Mouse (Mus musculus) cerebellum, adult 11 months (tissue): ENCODE data around the gene Ranbp17.

Experiments used
- DNase-seq: peaks from one replicate; pipeline ENCODE4 v3.0.0; 2022

Gene Ranbp17

DNA sequence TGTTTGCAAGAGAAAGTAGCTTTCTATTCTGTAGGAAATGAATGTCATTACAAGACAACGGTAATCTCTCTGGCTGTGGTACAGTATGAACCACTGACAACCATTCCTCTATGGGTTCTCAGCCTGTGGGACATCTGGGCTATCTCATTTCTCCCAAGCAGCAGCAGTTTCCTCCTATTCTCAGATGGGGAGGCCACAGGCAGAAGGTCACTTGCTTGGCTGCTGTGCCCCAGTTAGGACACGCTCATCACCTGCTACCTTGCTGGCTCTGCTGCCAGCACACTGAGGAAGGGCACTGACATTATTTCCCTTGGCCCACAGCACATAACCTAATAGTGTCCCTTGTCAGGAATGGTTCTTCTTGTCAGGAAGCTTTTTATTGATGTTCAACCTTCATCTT, 285.4 kb downstream of the Ranbp17 start:
- no peak for DNase-seq

DNA sequence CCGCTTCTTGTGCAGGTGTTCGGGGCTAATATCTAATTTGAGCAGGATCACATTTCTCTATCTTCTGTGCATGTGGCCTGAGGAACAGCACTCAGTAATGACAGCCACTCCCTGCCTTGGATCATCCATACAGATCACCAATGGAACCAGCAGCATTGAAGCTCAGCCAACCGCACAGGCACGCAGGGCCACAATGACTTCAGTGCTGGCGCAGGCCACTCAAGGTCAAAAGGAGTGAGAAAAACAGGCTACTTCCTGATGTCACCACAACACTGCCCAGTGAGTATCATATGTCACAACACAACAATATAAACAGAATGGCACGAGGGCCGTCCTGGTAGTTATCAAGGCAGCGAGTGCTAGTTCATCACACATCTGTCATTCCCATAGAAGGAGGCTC, 287.0 kb downstream of the Ranbp17 start:
- no peak for DNase-seq

DNA sequence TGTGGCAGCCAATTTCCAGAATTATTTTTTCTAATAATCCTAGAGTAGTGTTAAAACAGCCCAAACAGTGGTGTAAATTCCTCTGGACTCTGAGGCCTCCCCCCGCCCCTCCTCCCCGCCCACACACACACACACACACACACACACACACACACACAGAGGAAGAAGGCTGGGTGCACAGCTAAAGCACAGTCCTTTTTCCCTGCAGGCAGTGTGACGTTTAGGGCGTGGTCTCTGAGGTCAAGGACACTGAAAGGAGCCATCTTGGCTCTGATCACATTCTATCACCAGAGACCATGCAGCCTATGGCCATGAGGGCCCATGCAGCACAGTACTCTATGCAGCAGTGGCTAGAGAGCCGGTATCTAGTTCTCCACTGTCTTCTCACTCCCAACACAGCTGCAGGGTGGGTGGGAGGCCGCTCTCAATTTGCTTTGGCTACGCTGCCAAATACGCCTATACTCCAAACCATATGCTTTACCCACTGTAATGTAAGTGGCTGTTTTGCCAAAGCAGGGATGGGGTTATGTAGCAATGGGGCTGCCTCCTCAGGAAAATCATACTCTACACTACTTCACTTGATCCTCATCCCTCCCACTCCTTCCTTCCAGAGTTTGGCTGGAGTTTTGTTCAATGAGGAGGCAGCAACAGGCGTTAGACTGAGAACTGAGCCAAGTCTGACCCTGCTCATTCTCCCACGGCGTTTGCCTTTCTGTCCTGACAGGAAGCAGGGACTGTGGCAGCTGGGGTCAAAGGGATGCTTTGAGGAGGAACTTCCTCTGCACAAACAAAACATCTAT, 291.8 kb downstream of the Ranbp17 start:
- no peak for DNase-seq

DNA sequence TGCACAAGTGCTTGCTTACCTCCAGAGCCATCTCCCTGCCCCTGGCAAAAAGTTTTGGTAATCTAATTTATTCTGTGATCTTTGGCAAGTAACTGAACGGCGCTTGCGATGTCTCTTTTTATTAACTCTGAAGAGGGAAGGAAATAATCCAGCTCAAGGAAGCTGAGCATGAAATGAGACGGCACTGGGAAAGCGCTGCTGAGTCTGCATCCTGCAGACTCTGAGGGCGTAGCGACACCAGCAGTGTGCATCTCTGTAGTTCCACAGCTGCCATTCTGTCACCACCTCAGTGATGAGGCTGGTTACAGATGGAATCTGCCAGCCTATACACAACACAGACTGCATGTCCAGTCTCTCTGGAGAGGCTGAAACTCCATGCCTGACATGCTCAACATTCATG, 292.8 kb downstream of the Ranbp17 start:
- DNase-seq = no peak

DNA sequence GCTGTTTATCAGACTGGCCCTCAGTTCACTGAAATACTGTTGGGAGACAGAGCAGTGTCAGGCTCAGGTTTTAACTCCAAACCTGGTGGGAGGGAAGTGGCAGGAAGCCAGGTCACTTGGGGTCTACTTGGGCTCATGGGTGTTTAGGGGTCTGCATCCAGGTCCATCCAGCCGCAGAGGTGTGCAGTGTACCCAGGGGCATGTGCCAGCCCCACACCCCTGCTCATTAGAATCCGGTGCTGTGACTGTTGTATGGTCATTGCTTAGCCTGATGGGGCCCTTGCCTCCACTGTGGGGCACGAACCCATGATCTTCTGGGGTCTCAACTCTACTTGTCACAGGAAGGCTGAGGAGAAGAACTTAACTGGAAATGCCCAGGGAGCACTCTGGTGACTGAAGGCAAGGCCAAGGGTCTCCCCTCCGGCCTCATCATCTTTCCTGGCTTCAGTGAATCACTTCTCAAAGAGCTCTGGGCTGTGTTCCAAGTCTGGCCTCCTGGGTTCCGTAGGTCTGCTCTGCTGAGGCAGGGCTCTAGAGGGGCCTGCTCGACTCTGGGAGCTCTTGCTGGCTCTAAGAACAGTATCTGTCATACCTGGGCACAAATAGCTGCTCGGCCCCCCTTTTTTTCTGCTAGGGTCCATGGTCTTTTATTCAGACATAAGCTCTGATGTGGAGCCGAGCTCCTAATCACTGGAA, 296.0 kb downstream of the Ranbp17 start:
- DNase-seq = peak; percentile 40

DNA sequence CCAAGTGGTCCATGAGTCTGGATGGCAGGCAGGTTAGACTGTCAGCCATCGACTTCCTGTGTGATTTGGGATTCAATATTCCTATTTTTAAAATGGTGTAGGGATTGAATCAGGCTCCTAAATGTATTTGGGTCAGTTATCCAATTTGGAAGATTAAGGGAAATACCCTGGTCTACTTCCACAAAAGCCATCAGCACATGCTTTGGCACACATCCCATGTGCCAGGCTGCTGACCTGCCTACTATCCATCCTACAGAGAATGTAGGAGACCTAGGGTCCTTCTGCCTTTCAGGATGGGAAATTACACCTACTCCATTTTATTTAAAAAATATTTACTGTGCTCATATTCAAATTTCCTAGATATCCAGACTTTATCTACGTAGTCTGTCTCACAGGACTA, 306.1 kb downstream of the Ranbp17 start:
- DNase-seq = no peak

DNA sequence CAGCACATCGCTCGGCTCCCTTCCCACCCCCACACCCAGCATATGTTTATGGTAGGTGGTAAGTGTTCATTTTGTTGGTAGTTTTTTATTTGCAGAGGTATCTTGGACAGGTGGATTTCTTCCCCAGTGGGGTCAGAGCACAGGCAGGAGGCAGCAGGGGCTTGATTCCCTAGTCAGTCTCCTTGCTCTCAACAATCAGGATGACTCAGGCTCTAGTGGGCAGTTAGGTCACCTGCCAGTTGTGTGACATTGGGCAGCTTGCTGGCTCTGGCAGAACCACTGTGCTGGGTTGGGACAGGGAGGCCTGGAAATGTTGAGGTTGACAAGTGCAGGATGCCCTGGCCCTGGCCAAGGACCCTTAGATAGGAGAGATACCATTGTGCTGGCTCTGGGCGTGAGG, 308.6 kb downstream of the Ranbp17 start:
- no peak for DNase-seq

DNA sequence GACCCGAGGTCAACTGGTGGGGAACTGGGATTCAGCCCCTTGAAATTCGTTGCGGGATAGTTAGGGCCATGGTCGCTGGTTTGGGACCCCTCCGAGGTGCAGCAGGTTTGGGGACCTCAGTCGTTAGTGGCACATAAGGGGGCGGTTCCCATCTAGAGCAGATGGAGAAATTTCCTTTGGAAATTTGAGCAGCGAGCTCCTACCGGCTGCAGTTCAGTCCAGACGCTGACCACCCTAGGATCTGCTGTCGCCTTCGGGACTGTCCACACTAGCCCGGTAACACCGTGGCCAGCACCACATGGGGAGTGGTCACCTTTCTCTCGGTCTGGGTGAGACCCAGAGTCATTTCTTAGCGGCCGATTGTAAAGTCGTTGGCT, 309.2 kb downstream of the Ranbp17 start:
- DNase-seq = peak; percentile 37

DNA sequence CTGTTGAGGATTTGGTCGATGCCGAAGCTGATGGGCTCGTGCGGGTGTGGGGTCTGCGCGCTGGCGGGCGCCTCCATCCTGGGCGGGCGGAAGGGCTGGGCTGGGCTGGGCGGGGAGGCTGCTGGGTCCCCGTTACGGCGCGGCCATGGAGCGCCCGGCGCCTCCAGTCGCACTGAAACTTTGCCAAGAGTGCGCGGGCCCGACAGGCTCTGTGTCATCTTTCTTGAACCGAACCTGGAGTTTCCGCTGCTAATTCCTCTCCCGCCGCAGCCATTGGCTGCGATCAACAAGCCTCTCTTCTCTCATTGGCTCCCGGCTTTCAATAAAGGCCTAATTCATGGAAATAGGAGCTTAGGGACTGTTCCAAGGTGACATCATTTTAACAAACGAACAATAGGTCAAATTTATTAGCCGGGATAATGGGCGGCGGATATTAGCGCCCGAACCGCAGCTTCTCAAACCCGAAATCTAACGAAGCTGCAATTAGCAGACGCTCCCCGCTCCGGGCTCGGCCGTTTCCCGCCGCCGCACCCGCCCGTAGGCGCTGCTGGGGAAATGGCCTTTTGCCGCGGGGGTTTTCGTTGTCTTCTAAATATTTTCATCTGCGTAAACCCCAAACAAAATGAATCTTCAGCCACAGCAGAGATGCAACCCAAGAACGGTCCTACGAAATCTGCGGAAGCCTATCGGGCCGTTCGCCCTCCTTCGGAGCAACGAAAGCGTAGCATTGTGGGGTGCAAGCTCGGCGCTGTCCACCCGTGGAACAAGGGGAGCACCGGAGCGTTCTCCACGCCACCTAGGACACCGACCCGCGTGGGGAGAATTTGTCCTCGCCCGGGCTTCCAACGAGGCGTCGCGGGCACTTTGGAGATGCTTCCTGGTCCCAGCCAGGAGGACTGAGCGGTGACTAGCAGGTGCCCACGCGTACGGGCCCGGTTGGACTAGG, 309.9 kb downstream of the Ranbp17 start, which contains the start of gene Tlx3:
Gene Tlx3 (minus strand): TSS at position 207 of the 946 bp plus-strand sequence.
- peak; percentile 86 for DNase-seq

DNA sequence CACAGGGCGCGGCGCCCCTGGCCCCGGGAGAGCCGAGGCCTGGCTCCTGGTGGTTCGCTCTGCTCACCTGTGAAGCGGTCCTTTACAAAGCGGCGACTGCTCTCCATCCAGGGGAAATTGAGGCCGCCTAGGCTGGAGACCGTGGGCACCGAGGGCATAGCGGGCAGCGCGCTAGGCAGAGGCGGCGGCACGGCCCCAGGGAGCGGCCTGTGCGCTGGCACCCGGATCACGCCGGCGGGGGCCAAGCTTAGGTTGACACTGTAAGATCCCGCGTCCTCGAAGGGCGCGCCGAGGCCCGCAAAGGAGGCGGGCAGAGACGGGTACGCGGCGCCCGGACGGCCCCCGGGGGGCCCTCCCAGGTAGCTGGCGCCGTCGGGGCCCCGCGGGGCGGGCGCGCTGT, 310.6 kb downstream of the Ranbp17 start:
- DNase-seq = peak; percentile 58

DNA sequence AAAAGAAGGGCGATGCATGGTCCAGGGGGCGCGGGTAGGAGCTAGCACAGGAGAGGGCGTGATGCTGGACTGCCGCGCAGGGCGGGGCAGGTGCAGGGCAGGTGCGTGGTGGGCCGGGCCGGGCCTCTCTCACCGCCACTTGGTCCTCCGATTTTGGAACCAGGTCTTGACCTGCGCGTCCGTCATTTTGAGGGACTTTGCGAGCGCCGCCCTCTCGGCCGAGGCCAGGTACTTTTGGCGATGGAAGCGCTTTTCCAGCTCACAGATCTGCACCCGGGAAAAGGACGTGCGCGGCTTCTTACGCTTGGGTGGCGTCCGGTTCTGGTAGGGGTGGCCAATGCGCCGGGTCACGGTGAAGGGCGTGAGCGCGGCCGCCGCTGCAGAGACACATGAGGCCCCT, 311.2 kb downstream of the Ranbp17 start:
- DNase-seq = peak; percentile 71

DNA sequence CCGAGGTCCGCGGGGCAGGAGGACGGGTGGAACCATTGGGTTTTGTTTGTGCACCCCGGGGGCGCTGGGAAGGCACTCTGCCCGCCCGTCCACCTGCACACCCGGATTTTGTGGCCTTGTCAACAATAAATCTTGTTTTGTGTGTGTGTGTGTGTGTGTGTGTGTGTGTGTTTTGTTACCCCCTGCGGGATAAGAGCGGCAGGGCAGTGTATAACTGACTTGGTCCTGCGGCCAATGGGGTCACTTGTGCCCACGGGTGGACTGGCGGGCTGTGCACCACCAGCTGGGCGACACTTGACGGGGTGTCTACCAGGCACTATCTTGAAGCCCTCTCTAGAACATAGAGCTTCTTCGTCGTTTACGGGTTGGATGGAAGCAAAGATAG, 311.9 kb downstream of the Ranbp17 start:
- no peak for DNase-seq

DNA sequence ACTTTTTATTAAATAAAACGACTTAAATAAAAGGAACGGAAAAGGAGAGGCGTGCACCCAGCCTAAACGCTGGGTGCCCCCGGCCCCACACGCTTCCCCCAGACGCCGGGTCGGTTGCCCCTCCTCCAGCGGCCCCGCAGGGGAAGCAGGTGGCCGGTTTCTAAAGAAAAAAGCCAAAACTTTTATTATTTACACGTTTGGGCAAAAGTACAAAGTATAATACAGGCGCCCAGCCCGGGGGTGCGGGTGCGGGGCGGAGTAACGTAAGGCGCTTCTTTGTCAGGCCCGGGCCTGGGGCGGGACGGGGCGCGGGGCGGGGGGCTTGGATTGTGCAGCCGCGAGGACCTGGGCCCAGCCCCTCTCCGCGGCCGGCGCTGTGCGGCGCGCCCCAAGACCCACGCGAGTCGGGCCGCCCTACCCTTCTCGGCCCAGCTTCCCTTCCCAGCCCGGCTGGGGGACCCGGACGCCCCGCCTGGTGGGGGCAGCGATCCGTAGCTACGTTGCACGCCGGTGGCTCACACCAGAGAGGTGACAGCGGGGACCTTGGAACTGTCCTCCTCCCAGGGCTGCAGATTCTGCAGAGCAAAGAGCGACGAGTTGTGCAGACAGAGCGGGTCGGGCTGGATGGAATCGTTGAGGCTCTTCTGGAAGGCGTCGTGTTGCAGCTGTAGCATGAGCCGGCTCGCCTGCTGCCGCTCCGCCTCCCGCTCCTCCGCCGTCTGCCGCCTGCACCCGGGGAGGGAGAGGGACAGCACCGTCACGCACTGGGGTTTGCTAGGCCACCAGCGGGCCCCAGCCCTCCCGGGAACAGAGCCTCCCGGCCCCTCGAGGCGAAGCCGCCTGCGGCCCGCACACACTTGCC, 312.6 kb downstream of the Ranbp17 start:
- peak; percentile 51 for DNase-seq

DNA sequence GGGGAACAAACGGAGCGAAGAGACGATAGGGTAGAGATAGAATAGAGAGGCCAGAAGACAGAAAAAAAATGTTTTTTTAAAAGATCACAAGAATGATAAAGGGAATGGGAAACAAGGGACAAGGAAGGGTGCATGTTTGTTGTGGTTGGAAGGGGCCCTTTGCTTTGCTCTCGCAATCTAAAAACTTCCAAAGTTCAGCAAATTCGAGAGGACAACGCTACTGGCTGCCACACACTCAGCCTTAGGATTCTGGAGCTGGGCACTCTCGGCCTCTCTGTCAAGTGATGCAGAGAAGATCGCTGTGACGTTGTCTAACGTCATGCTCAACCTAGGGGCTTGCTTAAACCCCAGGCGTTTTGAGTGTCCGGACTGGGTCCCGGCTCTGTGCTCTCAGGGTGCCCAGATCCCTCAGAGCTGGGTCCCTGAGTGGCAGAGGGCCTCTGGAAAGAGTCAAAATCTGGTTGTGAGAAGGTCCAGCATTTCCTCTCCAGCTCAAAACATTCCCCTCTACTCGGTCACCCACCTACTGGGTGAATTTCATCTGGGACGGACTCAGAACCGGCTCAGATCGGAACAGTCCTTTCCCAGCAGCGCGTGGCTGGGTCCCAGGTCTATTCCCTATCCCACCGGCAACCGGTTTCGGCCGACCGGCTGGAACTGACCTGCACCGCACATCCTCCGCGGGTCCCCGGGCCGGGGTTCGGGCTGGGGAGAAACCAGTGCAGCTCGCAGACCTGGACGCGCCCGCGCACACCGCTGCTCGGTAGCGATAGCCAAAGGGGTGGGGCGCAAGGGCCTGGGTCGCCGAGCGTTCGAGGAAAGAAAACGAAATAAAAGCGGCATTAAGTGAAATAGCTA, 313.4 kb downstream of the Ranbp17 start:
- peak; percentile 39 for DNase-seq

DNA sequence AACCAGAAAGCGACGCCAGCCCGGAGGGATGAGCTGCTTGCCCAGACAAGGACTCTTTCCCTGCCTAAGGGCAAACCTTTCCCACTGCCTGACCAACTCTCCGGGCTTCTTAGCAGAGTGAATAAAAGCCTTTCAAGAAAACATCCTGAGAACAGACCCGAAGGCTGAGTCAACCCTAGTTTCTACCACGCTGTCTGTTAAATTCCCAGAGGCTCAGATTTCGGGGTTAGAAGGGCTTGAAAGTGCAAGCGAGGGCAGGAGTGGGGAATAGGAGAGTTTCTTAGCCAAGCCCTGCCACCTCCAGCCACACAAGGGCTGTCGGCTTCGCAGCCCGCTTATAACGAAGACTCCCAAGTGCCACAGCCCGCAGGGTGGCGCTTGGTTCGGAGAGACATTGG, 314.4 kb downstream of the Ranbp17 start:
- DNase-seq = no peak

DNA sequence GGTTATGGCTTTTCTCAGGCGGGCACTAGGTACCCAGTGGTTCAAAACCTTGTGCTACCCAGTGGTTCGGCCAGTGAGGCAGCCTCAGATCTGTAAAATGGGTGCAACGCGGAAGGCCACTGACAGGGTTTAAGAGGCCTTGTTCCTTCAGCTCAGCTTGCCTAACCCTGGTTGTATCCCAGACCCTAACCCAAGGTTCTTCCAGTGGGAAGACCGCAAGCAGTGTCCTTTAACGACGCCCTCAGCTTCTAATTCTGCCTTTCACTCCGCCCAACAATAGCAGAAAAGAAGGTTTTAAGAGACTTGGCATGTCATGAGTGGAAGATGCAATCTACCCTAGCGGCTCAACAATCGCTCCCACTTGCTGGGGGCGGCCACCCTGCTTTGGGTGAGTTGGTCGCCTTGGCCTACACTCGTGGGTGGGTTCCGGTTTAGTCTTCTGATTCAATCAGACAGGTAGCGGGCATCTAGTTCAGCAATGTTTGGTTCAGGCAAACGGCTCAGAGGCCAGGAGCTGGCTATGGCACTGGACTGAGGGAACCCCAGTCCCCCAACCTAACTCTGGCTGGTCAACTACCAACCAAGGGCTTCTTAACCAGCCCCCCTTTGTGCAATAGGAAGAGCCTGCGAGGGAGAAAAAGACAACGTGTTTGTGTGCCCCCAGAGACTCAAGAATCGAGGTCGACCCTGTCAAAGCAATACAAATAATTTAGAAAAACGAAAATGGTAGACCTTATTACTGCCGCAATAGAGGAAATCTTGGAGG, 315.0 kb downstream of the Ranbp17 start:
- no peak for DNase-seq

DNA sequence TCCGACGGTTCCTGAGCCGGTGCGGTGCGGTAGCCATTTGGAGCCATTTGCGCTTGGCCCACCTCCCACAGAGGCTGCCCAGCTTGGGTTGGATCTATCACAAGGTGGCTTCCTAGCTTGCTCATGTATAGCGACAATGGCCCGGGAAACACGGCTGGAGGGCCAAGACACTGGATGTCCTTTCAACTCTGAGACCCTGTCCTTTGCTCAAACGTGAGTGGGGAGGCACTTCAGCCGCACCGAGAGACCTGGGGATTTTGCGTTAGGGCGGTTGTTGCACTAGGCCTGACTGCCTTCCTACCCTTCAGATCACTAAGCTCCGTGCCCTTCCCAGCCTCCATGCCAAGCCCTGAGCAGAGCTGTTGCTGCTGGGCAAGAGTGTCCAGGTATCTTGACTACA, 315.9 kb downstream of the Ranbp17 start:
- peak; percentile 55 for DNase-seq

DNA sequence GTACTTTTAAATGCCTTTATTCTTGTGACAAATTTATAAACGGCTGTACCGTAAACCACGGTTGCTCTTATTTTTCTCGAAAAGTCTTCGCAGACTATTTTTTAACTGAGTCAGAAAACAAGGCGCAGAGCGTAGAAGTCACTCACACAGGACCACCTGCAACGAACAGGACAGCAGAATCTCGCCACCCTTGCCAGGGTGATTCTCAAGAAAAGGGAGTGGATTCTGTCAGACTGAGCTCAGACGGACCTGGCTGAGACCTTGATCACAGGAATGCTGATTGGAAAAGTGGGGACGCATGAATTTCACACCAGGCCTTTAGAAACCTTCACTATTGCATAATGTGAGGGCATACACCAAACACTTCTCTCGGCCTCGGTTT, 316.4 kb downstream of the Ranbp17 start:
- DNase-seq = no peak

DNA sequence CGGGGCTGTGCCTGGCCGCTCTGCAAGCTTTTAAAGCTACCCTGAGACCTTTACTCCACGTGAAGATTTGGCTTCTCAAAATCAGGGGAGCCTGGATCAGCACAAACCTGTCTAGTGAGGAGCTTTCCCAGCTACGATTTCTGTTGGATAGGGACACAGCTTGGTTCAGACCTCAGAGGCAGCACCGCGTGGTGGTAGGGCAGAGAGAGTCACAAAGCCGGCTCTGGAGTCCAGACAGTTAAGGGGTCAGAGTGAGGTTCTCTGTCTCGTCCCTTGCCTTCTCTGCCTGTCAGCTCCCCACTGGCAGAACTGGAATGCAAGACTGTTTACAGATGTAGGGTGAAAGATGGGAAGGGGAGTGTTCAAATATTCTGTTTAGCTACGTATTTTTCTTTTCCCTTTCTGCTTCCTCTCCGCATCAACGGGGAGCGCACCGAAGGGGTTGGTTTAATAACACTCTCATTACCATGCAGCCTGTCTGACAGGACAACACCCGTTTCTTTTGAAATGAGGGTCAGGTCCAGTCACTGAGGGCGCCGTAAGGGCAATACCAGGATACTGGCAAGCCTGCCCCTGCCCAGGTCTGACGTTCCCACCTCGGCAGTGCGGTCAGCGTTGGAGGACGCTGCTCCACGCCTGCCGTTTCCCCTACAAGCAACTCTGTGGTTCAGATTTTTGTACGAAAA, 317.0 kb downstream of the Ranbp17 start:
- DNase-seq = peak; percentile 35
